Mouse (Mus musculus) midbrain, embryonic 11.5 days (tissue): ENCODE measurements around the gene A630001G21Rik. TPM values are rescaled to one million over a fixed set of nuclear protein-coding genes. Genes with fewer than 3 reads are reported as not detected.

Source experiments
- ATAC-seq: fragments of 200-750 bp; cut with Nextera tagmentation; 2 replicates; pipeline ENCODE4 v1.8.0; 2017; ENCODE audit warnings: moderate TSS enrichment, moderate library complexity; ENCODE audit not compliant: low FRiP score
- DNase-seq: peaks from one replicate; pipeline ENCODE4 v3.0.0; 2015; ENCODE audit warnings: low spot score; ENCODE audit errors: missing footprints
- H3K27ac ChIP-seq: fragments of 300-500 bp; sonication (generic); 2 replicates; pipeline ENCODE4 v1.5.1; 2014; ENCODE audit warnings: low read depth, low read length
- H3K27me3 ChIP-seq: fragments of 300-500 bp; sonication (generic); 2 replicates; pipeline ENCODE4 v1.6.1; 2014; ENCODE audit warnings: mild to moderate bottlenecking, low read length, moderate library complexity, mixed read lengths; ENCODE audit not compliant: control insufficient read depth, insufficient read depth
- H3K36me3 ChIP-seq: fragments of 300-500 bp; sonication (generic); 2 replicates; pipeline ENCODE4 v1.6.1; 2014; ENCODE audit warnings: mild to moderate bottlenecking, low read length, moderate library complexity, mixed read lengths; ENCODE audit not compliant: control insufficient read depth, insufficient read depth
- H3K4me1 ChIP-seq: fragments of 300-500 bp; sonication (generic); 2 replicates; pipeline ENCODE4 v1.6.1; 2014; ENCODE audit warnings: low read length; ENCODE audit not compliant: control insufficient read depth, insufficient read depth
- H3K4me2 ChIP-seq: fragments of 300-500 bp; sonication (generic); 2 replicates; pipeline ENCODE4 v1.6.1; 2014; ENCODE audit warnings: mild to moderate bottlenecking, moderate library complexity
- H3K4me3 ChIP-seq: fragments of 300-500 bp; sonication (generic); 2 replicates; pipeline ENCODE4 v1.5.1; 2014; ENCODE audit warnings: low read depth, low read length
- H3K9ac ChIP-seq: fragments of 300-500 bp; sonication (generic); 2 replicates; pipeline ENCODE4 v1.6.1; 2014; ENCODE audit warnings: low read length
- H3K9me3 ChIP-seq: fragments of 300-500 bp; sonication (generic); 2 replicates; pipeline ENCODE4 v1.6.1; 2016; ENCODE audit warnings: low read length; ENCODE audit not compliant: control insufficient read depth
- WGBS: fragments of 180-500 bp; shearing (Covaris S2); extraction: QIAGEN DNeasy Blood & Tissue Kit; methylation state at CpG from one replicate; pipeline ENCODE4 v1.1.7; 2014; 5-methylcytosine and 5-hydroxymethylcytosine counted together
- polyA plus RNA-seq: library from polyadenylated mRNA; unstranded; fragments of >200 nt; fragmentation: Nextera tagmentation; extraction: Ambion mirVana; gene quantifications from 2 replicates; pipeline ENCODE4 v1.2.1, GENCODE M21; 2014

A630001G21Rik gene
- polyA plus RNA-seq, 1 experiment from 2014 or later = 1.2 TPM

DNA sequence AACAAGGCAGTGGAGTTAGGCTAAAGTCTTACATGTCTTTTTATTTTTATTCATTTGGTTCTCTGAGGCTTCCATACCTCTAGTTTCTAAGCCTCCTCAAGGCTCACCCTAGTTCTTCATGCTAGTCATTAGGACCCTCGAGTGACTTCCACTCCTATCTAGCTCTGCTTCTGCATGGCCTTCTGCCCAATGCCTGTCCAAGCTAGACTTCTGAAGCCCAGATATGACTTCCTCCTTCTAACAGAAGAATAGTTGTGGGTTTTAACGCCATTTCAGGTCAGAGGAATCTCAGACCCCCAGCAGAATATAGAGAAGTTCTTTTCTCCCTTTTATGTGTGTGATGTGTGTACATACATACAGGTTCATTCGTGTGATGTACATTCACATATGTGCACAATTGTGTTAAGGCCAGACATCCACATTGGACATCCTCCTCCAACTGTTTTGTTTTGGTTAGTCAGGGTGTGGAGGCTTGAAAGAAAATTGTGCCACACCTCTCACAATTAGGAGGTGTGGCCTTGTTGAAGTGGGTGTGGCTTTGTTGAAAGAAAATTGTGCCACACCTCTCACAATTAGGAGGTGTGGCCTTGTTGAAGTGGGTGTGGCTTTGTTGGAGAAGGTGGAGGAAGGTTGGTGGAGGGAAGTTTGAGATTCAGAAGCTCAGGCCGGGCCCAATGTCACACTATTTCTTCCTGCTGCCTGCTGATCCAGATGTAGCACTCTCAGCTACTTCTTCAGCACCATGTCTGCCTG is 1.2 kb upstream of the A630001G21Rik start:
- no peaks in the 10 kb centered on the region for H3K36me3 ChIP-seq
- no peaks in the 10 kb centered on the region for H3K9me3 ChIP-seq
- no peaks in the 10 kb centered on the region for H3K27me3 ChIP-seq
- WGBS = 75% methylated on average over 4 of the region's 4 CpGs
- ATAC-seq (no peak), DNase-seq (no peak)
- H3K4me1 ChIP-seq = no peaks in the 10 kb centered on the region
- H3K27ac ChIP-seq = no peak overlapping the region
- no peak overlapping the region for H3K9ac ChIP-seq
- no peak overlapping the region for H3K4me2 ChIP-seq
- no peak overlapping the region for H3K4me3 ChIP-seq

DNA sequence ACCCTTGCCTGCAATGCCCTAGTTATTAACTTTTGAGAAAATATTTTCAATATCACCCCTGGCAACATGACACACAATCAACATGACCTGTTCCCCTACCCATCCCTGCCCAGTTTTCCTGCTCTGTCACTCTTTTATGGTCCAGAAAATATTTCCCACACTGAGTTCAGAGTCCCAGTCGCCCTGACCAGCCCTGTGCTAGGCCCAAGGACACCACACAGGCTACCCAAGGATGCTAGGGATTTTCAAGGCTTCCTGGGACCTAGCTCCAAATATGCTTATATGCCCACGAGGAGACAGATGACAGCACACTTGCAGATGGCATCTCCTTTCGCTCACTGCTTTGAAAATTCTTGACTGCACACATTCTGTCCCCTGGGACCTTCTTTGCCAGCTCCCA is 569 bp upstream of the A630001G21Rik start:
- Histone ChIP-seq H3K27me3 (no peaks in the 10 kb centered on the region), H3K9me3 (no peaks in the 10 kb centered on the region), H3K9ac (no peak overlapping the region), H3K4me2 (no peak overlapping the region), H3K4me3 (no peak overlapping the region), H3K27ac (no peak overlapping the region), H3K36me3 (no peaks in the 10 kb centered on the region), H3K4me1 (no peaks in the 10 kb centered on the region)
- DNase-seq (no peak), ATAC-seq (no peak)
- 68% methylated on average over 3 of the region's 3 CpGs for WGBS

DNA sequence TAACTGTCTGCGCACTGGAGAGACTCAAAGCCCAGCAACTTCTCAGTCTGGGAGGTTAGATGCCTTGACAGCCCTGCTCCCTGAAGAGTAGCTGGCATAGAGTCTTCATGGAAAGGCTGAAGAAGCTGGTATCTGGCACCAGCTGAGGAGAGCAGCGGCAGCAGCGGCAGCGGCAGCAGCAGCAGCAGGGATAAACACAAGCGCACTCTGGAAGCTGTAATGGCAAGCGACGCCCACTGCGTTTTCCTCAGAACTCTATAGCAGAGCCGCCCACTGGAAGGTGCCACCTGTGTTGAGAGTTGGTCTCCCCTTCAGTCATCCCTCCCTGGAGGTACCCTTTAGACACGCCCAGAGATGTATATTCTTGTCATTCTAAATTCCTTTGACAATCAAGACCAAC is 2.3 kb downstream of the A630001G21Rik start:
- Histone ChIP-seq H3K4me3 (no peak overlapping the region), H3K9ac (no peak overlapping the region), H3K27ac (no peak overlapping the region), H3K27me3 (no peaks in the 10 kb centered on the region), H3K4me2 (no peak overlapping the region), H3K36me3 (no peaks in the 10 kb centered on the region), H3K9me3 (no peaks in the 10 kb centered on the region), H3K4me1 (no peaks in the 10 kb centered on the region)
- 57% methylated on average over 10 of the region's 10 CpGs for WGBS
- no peak for DNase-seq
- ATAC-seq = no peak

DNA sequence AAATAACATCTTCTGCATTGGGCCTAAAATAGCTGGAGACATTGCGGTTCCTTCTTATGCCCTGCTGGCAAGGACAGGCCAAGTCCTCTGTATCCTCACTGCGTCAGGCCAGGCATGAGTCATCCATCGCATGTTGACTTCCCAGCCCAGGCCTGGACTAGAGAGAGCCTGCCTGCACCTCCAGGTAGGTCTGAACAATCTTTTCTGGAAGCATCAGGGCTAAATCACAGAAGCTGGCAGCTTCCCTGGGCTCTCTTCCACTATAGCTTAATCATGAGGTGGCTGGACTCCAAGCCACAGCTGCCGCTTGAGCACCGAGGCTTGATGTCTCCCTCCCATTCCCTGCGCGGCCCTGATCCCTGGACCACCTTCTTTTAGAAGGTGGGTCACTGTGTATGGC is 3.3 kb downstream of the A630001G21Rik start:
- Histone ChIP-seq H3K27ac (no peak overlapping the region), H3K4me1 (no peaks in the 10 kb centered on the region), H3K36me3 (no peaks in the 10 kb centered on the region), H3K9me3 (no peaks in the 10 kb centered on the region), H3K4me3 (no peak overlapping the region), H3K4me2 (no peak overlapping the region), H3K9ac (no peak overlapping the region), H3K27me3 (no peaks in the 10 kb centered on the region)
- no peak for ATAC-seq
- no peak for DNase-seq
- WGBS = 94% methylated on average over 7 of the region's 7 CpGs

DNA sequence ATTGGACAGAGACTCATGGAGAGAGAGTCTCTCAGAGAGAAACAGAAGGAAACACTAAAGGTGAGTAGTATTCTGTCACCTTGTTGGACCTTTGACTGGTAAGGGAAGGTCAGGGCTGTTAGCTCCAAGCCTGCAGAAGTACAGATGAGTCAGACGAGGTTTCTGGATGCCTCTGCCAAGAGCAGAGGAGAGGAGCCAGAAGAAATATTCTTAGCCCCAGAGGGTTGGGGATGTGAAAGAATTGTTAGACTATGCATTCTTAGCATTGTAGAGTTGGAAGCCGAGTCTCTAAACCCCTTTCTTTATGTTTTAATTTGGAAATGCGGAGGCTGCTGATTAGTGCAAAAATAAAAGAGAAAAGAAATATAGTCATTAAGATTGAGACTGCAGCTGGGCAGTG is 6.5 kb downstream of the A630001G21Rik start:
- Histone ChIP-seq H3K9me3 (no peaks in the 10 kb centered on the region), H3K36me3 (no peaks in the 10 kb centered on the region), H3K27ac (no peak overlapping the region), H3K9ac (no peak overlapping the region), H3K4me2 (no peak overlapping the region), H3K27me3 (no peaks in the 10 kb centered on the region), H3K4me3 (no peak overlapping the region), H3K4me1 (no peaks in the 10 kb centered on the region)
- WGBS = 83% methylated on average over 3 of the region's 3 CpGs
- DNase-seq = no peak
- ATAC-seq = no peak

DNA sequence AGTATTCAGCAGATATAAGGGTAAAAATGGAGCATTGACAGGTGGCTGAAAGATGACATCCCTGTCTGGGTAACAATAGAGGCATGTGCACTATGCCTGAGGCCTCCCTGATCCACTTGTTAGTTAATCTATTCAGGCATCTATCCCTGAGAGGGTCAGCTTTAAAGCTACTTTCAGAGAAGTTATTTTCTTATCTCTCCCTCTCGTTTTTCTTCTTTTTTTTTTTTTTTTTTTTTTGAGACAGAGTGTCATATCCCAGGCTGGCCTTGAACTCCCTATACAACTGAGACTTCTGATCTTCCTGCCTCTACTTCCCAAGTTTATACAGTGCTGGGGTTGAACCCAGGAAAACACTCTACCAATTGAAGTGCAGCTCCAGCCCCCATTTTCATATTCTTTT is 10.7 kb downstream of the A630001G21Rik start:
- Histone ChIP-seq H3K4me1 (no peaks in the 10 kb centered on the region), H3K4me3 (no peak overlapping the region), H3K9ac (no peak overlapping the region), H3K36me3 (no peaks in the 10 kb centered on the region), H3K27me3 (no peaks in the 10 kb centered on the region), H3K9me3 (no peaks in the 10 kb centered on the region), H3K27ac (no peak overlapping the region), H3K4me2 (no peak overlapping the region)
- ATAC-seq = no peak
- no peak for DNase-seq
- WGBS = 85% methylated on average over 1 of the region's 1 CpGs

DNA sequence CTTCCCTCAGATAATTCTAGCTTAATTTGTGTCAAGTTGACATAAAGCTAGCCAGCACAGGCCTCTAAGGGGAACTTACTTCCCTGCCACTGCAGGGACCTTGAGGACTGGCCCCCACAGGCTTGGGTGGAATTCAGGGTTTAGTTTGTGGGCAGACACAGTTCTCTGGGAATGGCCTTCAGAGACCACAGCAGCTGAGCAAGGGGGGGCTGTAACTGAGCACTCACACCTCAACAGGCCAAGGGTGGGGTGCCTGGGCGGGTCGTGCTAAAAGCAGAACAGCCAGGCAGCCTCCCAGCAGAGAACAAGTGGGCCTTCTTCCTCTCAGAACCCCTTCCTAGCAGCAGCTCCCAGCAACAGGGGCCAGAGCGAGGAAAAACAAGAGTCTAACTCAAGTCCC is 12.3 kb downstream of the A630001G21Rik start:
- Histone ChIP-seq H3K4me3 (no peak overlapping the region), H3K9me3 (no peaks in the 10 kb centered on the region), H3K36me3 (no peaks in the 10 kb centered on the region), H3K9ac (no peak overlapping the region), H3K4me1 (no peaks in the 10 kb centered on the region), H3K27ac (no peak overlapping the region), H3K27me3 (no peaks in the 10 kb centered on the region), H3K4me2 (no peak overlapping the region)
- ATAC-seq (no peak), DNase-seq (no peak)
- 84% methylated on average over 3 of the region's 3 CpGs for WGBS

DNA sequence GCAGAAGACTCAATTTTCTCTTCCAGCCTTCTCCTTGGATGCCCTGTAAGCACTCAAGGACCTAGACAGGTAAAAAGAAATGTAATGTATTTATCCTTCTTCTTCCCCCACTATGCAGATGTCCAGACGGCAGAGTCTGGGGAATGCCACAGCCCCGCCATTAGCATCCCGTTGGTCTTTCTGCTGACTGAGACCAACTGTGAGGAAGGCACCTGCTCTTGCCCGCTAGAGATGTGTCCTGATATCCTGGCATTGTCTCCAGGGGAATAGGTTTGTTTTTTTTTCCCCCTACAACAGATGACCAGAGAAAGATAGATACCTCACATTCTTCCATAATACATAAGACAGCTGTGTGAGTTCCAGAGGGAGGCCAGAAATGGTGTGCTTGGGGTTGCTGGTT is 14.2 kb downstream of the A630001G21Rik start:
- 93% methylated on average over 4 of the region's 4 CpGs for WGBS

DNA sequence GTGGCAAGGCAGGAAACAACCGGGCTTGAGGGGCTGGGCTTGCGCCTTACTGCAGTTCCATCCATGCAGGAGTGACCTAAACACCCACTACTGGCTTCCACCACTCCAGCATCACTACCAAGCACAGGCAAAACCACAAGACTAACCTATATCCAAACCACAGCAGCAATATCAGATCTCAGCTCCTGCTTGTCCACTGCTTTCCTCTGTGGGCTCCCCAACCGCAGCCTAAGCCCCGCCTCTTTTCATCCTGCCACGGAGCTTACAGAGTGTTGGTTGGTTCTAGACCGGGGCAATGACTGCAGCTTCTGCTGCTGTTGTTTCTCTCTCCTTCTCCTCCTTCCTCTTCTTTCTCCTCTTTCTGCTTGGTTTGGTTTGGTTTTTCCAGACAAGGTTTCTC is 15.1 kb downstream of the A630001G21Rik start:
- no peak overlapping the region for H3K4me3 ChIP-seq
- H3K9me3 ChIP-seq = no peaks in the 10 kb centered on the region
- DNase-seq (no peak), ATAC-seq (no peak)
- WGBS = 89% methylated on average over 6 of the region's 6 CpGs
- H3K27ac ChIP-seq = no peak overlapping the region
- H3K27me3 ChIP-seq = no peaks in the 10 kb centered on the region
- H3K4me2 ChIP-seq = no peak overlapping the region
- H3K9ac ChIP-seq = no peak overlapping the region
- 0 out of 2 replicates have a peak, but pooled peaks cover 2% of the 10 kb centered on the region for H3K4me1 ChIP-seq
- no peaks in the 10 kb centered on the region for H3K36me3 ChIP-seq

More for the DNA sequence above, 14.2 kb downstream of the A630001G21Rik start:
- H3K9me3 ChIP-seq = no peaks in the 10 kb centered on the region
- H3K27ac ChIP-seq = no peak overlapping the region
- H3K4me2 ChIP-seq = no peak overlapping the region
- no peaks in the 10 kb centered on the region for H3K4me1 ChIP-seq
- no peaks in the 10 kb centered on the region for H3K27me3 ChIP-seq
- H3K9ac ChIP-seq = no peak overlapping the region
- H3K4me3 ChIP-seq = no peak overlapping the region
- DNase-seq (no peak), ATAC-seq (no peak)
- no peaks in the 10 kb centered on the region for H3K36me3 ChIP-seq
